Mouse (Mus musculus) erythroblast, adult 5-6 weeks (primary cell): Measurements from ENCODE around the gene Hfe. TPM values are rescaled to one million over a fixed set of nuclear protein-coding genes. Genes with fewer than 3 reads are reported as not detected.

Experiments
- ATAC-seq: replicated peaks from 2 replicates; pipeline ENCODE4 v1.8.0; 2016; ENCODE audit warnings: moderate number of reproducible peaks, mild to moderate bottlenecking, moderate TSS enrichment, inconsistent platforms; ENCODE audit not compliant: poor library complexity, low FRiP score, severe bottlenecking
- total RNA-seq, 2 experiments: library from RNA; stranded (forward) in 1 of 2; stranded (reverse) in 1 of 2; fragments of 150-400 nt in 1 of 2; fragments of 200-764, 138-1000 nt in 1 of 2; gene quantifications; 2 replicates each; pipeline versions ENCODE4 v1.2.3 to v1.2.4; 2015 to 2017; ENCODE audit warnings: low replicate concordance in 2 of 2

Gene Hfe
- total RNA-seq (2015; ENCODE audit: low replicate concordance): 5.0 and 17.9 TPM in 2 replicates
- 2.0 and 4.5 TPM in 2 replicates for total RNA-seq (2017; ENCODE audit: low replicate concordance)

DNA sequence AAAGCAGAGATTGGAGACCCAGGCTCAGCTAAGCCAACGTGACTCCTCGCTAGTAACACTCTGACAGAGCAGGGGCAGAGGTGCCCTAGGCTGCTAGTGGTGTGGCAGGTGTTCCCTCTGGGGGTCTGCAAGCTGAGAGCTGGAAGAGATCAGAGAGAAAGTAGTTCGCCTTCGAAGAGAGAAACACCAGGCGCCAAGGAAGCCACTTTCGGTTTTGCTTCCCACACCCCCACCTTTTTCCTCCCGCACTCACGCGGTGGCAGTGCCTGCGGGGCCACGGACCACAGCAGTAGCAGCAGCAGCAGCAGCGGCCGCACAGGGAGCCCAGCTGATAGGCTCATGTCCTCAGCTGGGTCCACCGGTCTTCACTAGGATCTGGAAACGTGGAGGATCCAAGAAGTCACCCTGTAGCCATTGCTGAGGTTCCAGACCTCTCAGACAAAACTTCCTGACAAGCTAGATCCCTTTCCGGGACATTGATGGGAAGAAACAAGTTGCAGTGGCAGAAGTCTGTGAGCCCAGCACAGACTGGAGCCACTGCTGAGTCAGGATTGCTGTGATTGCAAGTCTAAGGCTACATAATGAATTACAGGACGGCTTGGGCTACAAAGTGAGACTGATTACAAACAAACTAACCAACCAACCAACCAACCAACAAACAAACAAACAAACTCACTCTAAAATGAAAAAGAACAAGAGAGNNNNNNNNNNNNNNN lies at the start of gene Hfe:
Hfe (minus strand) TSS at position 481 of the 716 bp plus-strand sequence.
- ATAC-seq: peak; percentile 57; the same call in 1 of the 2 replicates

DNA sequence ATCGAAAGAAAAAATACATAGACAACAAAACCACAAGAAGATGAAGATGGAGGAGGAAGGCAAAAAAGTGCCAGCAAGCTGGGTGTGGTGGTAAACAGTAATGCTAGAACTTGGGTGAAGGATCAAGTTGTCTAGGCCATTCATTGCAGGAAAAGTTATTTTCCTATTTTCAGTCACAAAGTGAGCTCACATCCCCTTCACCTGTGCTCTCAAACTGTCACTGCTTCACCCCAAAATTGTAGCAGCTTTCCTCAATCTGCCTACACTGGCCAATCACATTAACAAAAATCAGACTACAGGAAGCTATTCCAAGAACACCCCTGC lies 49.2 kb upstream of the Hfe start:
- no peak for ATAC-seq

DNA sequence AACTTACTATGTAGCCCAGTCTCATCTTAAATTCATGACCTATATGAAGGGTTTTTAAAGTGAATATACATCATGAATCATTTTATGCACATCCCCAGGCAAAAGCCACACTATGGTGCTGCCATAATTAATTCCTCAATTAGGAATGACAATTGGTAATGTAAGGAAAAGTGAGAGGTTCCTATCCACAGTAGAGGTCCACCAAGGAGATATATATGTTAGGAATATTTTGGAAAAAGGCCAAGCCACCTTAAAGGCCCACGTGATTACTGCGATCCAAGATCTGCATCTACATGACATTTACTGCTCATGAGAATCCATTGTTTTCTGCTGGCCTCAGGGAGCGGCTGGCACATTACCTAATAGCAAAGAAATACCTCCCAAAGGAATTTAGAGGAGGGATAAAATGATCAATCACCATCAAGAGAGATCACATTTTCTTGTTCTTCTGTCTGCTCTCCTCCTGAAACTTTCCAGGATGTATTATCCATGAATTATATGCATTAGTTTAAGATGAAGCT lies 48.7 kb upstream of the Hfe start:
- no peak for ATAC-seq

DNA sequence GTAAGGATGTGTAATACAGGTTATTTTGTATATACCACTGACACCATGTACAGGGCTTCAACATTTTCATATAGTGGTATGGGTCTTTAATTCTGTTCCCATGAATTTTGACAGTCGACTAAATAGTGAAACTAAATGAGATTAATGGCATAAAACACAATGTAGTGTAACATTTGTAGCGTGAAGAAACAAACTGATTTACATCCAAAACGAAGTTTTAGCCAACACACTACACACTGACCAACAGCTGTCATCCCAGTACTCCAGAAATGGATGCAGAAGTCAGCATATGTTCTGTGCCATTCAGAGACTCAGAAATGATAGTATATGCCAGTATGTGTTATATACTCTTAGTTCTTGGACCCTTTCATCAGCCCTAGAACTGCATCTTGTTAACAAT lies 47.3 kb upstream of the Hfe start:
- ATAC-seq: no peak

DNA sequence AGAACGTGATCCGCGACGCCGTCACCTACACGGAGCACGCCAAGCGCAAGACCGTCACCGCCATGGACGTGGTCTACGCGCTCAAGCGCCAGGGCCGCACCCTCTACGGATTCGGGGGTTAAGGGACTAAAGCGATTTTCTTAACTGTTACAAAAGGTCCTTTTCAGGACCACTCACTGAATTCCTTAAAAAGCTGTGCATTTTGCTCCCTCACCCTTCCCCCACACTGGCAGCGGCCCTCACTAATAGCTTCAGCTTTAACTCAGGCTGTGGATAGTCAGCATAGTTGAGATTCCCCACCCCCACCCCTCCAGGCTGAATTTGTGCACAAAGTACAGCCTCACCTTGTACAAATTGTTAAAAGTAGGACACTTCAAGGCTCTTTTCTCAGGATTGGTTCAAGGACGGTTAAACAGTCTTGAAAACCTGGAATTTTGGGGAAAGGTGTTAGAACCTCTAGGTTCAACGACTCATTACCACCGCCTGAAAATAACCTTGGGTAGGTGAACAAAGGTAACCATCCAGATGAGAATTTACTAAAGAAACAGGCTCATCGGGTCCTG lies 46.6 kb upstream of the Hfe start:
- peak; percentile 32 for ATAC-seq

DNA sequence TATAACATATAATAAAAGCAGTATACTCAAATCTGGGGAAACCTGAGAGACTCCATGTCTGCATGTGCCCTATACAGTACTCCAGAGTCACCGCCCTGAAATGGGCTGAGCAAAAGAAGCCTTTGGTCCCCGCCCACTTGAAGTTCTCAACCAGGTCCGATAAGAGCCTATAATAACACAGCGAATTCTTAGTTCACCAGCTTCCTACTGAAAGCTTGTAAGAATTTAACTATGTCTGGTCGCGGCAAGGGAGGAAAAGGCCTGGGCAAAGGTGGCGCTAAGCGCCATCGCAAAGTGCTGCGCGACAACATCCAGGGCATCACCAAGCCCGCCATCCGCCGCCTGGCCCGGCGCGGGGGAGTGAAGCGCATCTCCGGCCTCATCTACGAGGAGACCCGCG lies 46.1 kb upstream of the Hfe start, which contains the start of gene Hist1h4b:
Hist1h4b (plus strand) TSS at position 224 of the 400 bp plus-strand sequence.
- ATAC-seq: peak; percentile 61

DNA sequence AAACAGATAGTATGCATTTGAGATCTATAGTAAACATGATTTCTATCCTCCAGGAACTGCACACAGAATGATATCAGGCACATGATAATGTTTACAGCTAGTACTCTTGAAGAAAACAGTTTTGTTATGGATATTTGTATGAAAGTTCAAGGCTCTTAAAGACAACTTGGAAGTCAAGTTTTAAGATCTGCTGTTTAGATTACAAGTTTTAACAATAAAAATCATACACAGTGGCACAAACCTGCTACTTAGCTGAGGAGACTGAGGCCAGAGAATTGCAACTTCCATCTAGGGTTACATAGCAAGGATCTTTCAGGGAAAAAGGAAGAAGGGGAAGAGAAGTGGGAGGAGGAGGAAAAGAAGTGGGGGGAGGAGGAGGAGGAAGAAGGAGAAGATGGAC lies 44.3 kb upstream of the Hfe start:
- ATAC-seq: no peak

DNA sequence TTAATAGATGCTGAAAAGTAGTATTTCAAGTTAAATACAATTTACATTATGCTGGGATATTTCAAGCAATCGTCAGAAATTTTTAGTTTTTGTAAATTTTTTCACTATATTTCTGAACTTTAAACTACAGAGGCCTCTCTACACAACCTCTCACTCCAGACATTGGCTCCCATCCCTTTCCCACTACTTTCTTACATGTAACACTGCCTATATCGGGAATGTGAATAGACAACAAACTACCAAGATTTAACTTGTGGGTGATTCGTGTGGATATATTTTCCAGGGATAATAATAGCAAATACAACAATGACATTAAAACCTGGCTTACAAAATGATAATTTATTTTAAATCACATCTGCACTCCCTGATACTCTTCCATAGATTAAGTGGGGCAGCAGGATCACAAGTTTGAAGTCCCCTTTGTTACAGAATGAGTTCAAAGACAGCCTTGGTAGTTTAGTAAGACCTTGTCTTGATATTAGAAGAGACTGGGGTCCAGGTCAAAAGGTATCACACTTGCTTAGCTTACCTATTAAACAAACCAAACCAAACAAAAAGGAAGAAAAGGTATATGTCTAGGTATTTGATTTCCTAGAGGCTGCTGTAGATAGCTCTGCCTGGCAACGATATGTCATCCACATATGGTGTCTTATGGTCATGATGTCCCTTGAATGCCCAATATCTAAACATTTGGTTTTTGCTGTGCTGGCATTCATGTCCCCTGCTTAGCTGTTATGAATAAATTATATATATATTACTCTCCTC lies 42.8 kb upstream of the Hfe start:
- no peak for ATAC-seq

DNA sequence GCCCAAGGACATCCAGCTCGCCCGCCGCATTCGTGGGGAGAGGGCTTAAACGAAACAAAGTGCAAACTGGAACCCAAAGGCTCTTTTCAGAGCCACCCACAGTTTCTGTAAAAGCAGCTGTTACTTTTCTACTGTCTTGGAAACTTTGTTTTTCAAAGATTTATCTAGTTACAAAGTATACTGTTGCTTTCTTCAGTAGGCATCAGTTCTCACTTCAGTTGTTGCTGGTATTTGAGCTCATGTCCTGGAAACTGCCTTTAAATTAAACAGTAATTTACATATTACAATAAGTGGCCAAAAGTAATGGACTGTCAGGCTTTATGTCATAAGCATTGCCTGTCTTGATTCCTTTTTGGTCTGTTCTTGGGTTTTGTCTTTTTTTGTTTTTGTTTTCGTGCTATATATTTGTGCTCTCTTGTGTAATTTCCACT lies 42.1 kb upstream of the Hfe start:
- no peak for ATAC-seq

DNA sequence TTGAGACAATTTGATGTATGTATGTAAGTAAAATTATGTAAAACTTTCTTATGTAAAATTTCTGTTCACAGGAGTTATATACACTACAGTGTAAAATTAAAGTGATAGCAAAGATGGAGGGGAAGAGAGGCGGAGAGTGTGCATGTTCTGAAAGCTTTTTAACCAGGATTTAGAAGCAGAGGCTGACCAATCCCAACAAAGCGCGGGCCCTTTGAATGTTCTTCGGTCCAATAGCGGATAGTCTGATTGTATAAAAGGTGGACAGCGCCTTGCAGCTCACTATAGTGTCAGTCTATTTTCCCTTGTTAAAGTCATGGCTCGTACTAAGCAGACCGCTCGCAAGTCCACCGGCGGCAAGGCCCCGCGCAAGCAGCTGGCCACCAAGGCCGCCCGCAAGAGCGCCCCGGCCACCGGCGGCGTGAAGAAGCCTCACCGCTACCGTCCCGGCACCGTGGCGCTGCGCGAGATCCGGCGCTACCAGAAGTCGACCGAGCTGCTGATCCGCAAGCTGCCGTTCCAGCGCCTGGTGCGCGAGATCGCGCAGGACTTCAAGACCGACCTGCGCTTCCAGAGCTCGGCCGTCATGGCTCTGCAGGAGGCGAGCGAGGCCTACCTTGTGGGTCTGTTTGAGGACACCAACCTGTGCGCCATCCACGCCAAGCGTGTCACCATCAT lies 41.5 kb upstream of the Hfe start, which contains the start of gene Hist1h3b:
Hist1h3b (plus strand) TSS at position 201 of the 675 bp plus-strand sequence.
- peak; percentile 67 for ATAC-seq

DNA sequence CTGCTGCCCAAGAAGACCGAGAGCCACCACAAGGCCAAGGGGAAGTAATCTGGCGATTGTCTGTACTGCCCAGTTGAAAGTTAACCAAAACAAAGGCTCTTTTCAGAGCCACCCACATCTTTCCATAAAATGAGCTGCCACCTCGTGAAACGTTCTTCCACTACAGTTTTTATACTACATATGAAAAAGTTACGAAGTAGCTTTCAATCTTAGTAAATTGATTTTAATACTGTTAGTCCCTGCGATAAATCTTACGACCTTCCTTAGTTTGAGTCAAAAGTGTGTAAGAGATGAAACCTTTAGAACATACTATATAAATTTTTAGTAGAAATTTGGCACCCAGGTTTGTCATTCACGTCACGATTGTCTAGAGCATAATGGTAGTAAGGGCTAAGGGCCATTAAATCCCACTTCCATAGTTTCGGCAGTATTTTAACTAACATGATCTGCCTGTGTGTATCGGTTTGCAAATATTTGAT lies 40.9 kb upstream of the Hfe start:
- ATAC-seq: peak; percentile 13; the same call in 1 of the 2 replicates

DNA sequence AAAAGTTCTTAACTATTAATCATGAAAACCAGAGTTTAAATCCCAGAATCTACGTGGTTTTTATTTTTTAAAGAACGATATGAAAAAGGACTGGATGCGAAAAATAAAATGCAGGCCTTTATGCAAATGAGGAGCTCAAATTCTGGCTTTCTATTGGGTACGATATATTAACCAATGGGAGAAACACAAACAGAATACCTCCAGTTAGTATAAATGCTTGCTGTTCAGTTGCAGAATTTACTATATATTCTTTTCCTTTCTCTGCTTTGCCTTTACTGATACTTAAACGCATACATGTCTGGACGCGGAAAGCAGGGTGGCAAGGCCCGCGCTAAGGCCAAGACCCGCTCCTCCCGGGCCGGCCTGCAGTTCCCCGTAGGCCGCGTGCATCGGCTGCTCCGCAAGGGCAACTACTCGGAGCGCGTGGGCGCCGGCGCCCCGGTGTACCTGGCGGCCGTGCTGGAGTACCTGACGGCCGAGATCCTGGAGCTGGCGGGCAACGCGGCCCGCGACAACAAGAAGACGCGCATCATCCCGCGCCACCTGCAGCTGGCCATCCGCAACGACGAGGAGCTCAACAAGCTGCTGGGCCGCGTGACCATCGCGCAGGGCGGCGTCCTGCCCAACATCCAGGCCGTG lies 40.3 kb upstream of the Hfe start, which contains the start of gene Hist1h2ab:
Hist1h2ab (plus strand) TSS at position 288 of the 639 bp plus-strand sequence.
- peak; percentile 63 for ATAC-seq

DNA sequence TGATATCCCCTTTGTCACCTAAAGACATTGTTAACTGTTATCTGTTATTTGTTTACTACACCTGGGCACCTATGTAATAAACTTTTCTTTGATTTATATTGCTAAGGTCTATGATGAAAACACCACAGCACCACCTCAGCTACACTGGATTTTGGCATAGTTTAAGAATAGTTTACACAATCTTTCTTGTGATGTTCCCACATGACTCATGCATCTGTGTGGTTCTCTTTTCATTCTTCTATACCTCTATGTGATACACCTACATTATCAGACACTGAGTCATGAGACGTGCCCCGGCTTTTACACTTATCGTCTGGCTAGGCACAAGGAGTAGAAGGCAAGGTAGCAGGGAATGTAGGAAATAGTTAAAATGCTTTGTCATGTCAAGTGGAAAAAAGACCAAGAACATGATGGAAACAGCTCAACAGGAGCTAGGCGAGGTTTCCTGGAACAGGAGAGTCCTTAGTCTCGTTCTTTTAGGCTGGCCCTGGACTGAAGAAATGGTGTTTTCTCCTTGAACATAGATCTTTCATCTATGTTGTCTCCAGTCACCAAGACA lies 39.0 kb upstream of the Hfe start:
- ATAC-seq: no peak

DNA sequence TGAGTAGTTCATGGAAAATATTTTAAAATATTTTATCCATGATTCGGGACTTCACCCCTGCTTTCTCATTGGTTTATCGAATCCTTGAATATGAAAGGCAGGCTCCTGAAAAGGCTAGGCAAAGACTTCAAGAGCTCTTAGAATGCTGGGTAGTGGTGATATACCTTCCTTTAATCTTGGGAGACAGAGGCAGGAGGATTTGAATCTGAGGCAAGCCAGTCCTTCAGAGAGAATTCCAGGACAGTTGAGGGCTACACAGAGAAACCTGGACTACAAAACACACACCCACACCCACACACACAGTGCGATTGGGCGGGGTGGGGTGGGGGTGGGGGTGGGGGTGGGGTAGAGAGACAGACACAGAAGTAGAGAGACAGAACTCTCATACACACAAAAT lies 37.2 kb upstream of the Hfe start:
- ATAC-seq: no peak

DNA sequence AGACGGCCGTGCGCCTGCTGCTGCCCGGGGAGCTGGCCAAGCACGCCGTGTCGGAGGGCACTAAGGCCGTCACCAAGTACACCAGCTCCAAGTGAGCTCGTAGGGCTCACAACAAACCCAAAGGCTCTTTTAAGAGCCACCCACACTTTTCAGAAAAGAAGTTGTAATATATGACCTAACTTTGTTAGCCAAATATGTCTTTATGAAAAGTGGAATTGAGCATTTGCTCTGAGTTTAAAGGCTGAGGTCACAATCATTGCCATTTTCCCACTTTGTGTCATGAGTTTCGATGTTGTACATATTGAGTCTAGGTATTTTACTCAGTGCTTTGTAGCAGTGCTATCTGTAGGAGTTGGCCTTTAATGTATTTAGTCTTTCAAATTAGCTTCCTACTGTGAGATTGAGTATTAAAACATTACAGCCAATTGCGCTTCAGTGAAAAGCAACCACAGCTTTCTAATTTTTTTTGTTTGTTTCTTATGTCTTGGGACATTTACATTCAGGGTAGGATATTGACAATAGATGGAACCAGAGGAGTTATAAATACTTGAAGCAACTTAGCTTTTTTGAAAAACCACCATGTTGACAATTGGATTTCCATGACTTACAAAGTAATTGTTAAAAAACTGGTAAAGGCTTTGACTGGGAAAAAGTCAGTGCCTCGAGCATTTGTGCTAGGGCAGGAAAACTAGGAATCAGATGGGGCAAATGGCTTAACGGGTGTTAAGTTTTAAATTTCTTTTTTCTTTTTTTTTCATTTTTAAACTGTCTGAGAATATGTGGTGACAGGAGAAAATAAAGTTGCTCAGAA lies 36.6 kb upstream of the Hfe start:
- 0 out of 2 replicates have a peak, but pooled peaks have one; percentile 9 for ATAC-seq

DNA sequence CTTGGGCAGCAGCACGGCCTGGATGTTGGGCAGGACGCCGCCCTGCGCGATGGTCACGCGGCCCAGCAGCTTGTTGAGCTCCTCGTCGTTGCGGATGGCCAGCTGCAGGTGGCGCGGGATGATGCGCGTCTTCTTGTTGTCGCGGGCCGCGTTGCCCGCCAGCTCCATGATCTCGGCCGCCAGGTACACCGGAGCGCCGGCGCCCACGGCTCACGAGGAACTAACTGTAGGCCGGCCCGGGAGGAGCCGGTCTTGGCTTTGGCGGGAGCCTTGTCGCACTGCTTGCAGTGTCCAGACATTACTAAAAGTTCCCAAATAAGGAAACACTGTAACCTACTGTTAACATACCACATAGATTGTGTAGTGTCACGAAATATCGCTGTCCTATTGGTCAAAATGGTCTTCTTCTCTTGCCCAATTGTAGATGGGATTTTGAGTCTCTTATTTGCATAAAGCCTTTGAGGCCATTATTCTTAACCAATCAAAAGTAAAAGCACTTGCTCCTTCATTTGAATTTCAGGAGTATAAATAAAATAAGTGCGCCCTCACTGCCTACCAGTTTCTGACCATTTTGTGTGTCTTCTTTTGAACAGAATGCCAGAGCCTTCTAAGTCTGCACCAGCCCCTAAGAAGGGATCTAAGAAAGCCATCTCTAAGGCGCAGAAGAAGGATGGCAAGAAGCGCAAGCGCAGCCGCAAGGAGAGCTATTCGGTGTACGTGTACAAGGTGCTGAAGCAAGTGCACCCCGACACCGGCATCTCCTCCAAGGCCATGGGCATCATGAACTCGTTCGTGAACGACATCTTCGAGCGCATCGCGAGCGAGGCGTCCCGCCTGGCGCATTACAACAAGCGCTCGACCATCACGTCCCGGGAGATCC lies 35.8 kb upstream of the Hfe start, which contains the start of gene Hist1h2bb:
Hist1h2bb (plus strand) TSS at position 534 of the 880 bp plus-strand sequence.
- ATAC-seq: peak; percentile 76
